Mouse (Mus musculus) liver, embryonic 14.5 days (tissue): ENCODE measurements at regions not wholly inside any gene's neighbourhood (a gene's known extent, or its start where the extent isn't known, plus 50 kb on each side); places are given as distances from the start of the nearest gene placed in this dataset.

ENCODE experiments used
- CTCF ChIP-seq: IDR thresholded peaks from 2 replicates; pipeline ENCODE4 v1.5.1; 2016; ENCODE audit warnings: antibody characterized with exemption, low read depth, control low read depth
- EP300 ChIP-seq: IDR thresholded peaks from 2 replicates; pipeline ENCODE4 v1.6.1; 2016; ENCODE audit warnings: antibody characterized with exemption, low read depth

GRCm38 (mm10) chr10:72352810-72353209 lies 301.8 kb upstream of the Zwint start:
- no peak for TF ChIP-seq CTCF
- TF ChIP-seq EP300, result no peak
